ENCODE assay signal across 30 mouse cellular contexts in genomic region chr12:54516463-54516862, GRCm38 (mm10).
DNase-seq lines count a peak whose midpoint lies in the region; ATAC-seq and TF ChIP-seq lines count a peak whose summit lies in the region.
"Had no signal": no experiment of that assay in that cellular context is flagged by ENCODE, and none has a peak within 500 bp of the region (broad histone marks: within the 10 kb centered on the region; RNA-seq: fewer than 3 reads in every experiment).

No protein-coding gene starts in this region.

- H3K79me2 ChIP-seq in CH12.LX (replicated peaks; ENCODE audit: control insufficient read depth, extremely low read depth, insufficient read depth, poor library complexity, severe bottlenecking) = no peaks in the 10 kb centered on the region

- H3K4me3 ChIP-seq in heart, embryonic 16.5 days (ENCODE audit: low read length) = no peak overlapping the region
- H3K4me3 ChIP-seq in heart, embryonic 12.5 days = no peak overlapping the region
- H3K4me3 ChIP-seq in CH12.LX (replicated peaks in 1 of 3; ENCODE audit: low read depth in 2 of 3, low read length in 2 of 3, poor library complexity in 1 of 3) = no peak overlapping the region
- no peak overlapping the region for H3K4me3 ChIP-seq in intestine, embryonic 15.5 days (replicated peaks)
- no peak overlapping the region for H3K4me3 ChIP-seq in stomach, embryonic 16.5 days (replicated peaks; ENCODE audit: low read length)
- H3K4me3 ChIP-seq in limb, embryonic 10.5 days = no peak overlapping the region
- H3K4me3 ChIP-seq in midbrain, embryonic 10.5 days = no peak overlapping the region
- H3K4me3 ChIP-seq: embryonic facial prominence, embryonic 12.5 days; forebrain, embryonic 10.5 days; heart, embryonic 15.5 days; hindbrain, embryonic 12.5 days; kidney, embryonic 15.5 days; limb, embryonic 15.5 days; midbrain, embryonic 12.5 days; neural tube, embryonic 15.5 days had no signal

- WGBS in heart, embryonic 16.5 days = 61% methylated on average over 3 of the region's 3 CpGs
- WGBS in heart, embryonic 12.5 days = 66% methylated on average over 3 of the region's 3 CpGs
- WGBS in intestine, embryonic 15.5 days = 48% methylated on average over 3 of the region's 3 CpGs
- whole genome bisulfite sequencing in stomach, embryonic 16.5 days = 53% methylated on average over 3 of the region's 3 CpGs
- WGBS in limb, embryonic 10.5 days = 61% methylated on average over 3 of the region's 3 CpGs
- WGBS in midbrain, embryonic 10.5 days = 86% methylated on average over 3 of the region's 3 CpGs

- TF ChIP-seq RAD21 in CH12.LX (IDR thresholded peaks at IDR 0.05; ENCODE audit: low read depth, low read length) = no peak

- no peak overlapping the region for H3K9ac ChIP-seq in heart, embryonic 16.5 days (ENCODE audit: low read length)
- H3K9ac ChIP-seq in heart, embryonic 12.5 days = no peak overlapping the region
- H3K9ac ChIP-seq in CH12.LX (ENCODE audit: insufficient read depth, low read depth) = no peak overlapping the region
- H3K9ac ChIP-seq in intestine, embryonic 15.5 days = no peak overlapping the region
- H3K9ac ChIP-seq in stomach, embryonic 16.5 days (ENCODE audit: low read length) = no peak overlapping the region
- H3K9ac ChIP-seq: embryonic facial prominence, embryonic 12.5 days; heart, embryonic 15.5 days; hindbrain, embryonic 12.5 days; kidney, embryonic 15.5 days; limb, embryonic 15.5 days; liver, embryonic 14.5 days; midbrain, embryonic 12.5 days; neural tube, embryonic 15.5 days had no signal

- H3K4me2 ChIP-seq in heart, embryonic 16.5 days (ENCODE audit: low read depth, low read length) = no peak overlapping the region
- H3K4me2 ChIP-seq in heart, embryonic 12.5 days = no peak overlapping the region
- no peak overlapping the region for H3K4me2 ChIP-seq in CH12.LX (ENCODE audit: insufficient read depth, low read depth, poor library complexity, severe bottlenecking)
- no peak overlapping the region for H3K4me2 ChIP-seq in intestine, embryonic 15.5 days (replicated peaks)
- no peak overlapping the region for H3K4me2 ChIP-seq in stomach, embryonic 16.5 days (ENCODE audit: low read depth, low read length)
- H3K4me2 ChIP-seq: embryonic facial prominence, embryonic 12.5 days; heart, embryonic 15.5 days; hindbrain, embryonic 12.5 days; kidney, embryonic 15.5 days; limb, embryonic 15.5 days; midbrain, embryonic 12.5 days; neural tube, embryonic 15.5 days had no signal

- TF ChIP-seq POLR2A in CH12.LX (IDR thresholded peaks at IDR 0.05; ENCODE audit: low read depth, low read length) = no peak

- no peaks in the 10 kb centered on the region for H3K9me3 ChIP-seq in heart, embryonic 16.5 days (replicated peaks; ENCODE audit: control insufficient read depth, low read length)
- no peaks in the 10 kb centered on the region for H3K9me3 ChIP-seq in heart, embryonic 12.5 days (replicated peaks)
- H3K9me3 ChIP-seq in CH12.LX (replicated peaks; ENCODE audit: low read length) = no peaks in the 10 kb centered on the region
- H3K9me3 ChIP-seq in intestine, embryonic 15.5 days = no peaks in the 10 kb centered on the region
- no peaks in the 10 kb centered on the region for H3K9me3 ChIP-seq in stomach, embryonic 16.5 days (replicated peaks; ENCODE audit: control insufficient read depth, low read length)
- H3K9me3 ChIP-seq in limb, embryonic 10.5 days (replicated peaks) = no peaks in the 10 kb centered on the region
- no peaks in the 10 kb centered on the region for H3K9me3 ChIP-seq in midbrain, embryonic 10.5 days (replicated peaks)
- H3K9me3 ChIP-seq: embryonic facial prominence, embryonic 12.5 days; forebrain, embryonic 10.5 days; heart, embryonic 15.5 days; hindbrain, embryonic 12.5 days; kidney, embryonic 15.5 days; limb, embryonic 15.5 days; midbrain, embryonic 12.5 days; neural tube, embryonic 15.5 days had no signal

- in situ Hi-C loops in CH12.LX (cut with MboI; ENCODE audit: low pct_ligation_motif_present, low pct_unique_long_range_greater_than_20kb, low sequenced_read_pairs) = no loop called here

- DNase-seq in CH12.LX (ENCODE audit: extremely low read depth) = peak; percentile 26
- no peak for DNase-seq in limb, embryonic 10.5 days (ENCODE audit: low spot score)
- no peak for DNase-seq in midbrain, embryonic 10.5 days (ENCODE audit: low spot score)
- DNase-seq in T-cell, adult 2 months (ENCODE audit: low spot score) = no peak
- DNase-seq: adrenal gland, postnatal 10 days; cerebellum, adult 9-10 months; cerebellum, postnatal 36 days; heart, postnatal 36 days; kidney, adult 18-20 months; kidney, postnatal 36 days; left cerebral cortex, postnatal 4 days; lung, adult 2 months; lung, postnatal 14 days; retina, postnatal 1 day; right cerebral cortex, postnatal 14 days had no signal

- ATAC-seq in heart, embryonic 16.5 days (replicated peaks; ENCODE audit: extremely low read depth, insufficient read depth, low FRiP score) = no peak
- no peak for ATAC-seq in heart, embryonic 12.5 days (ENCODE audit: insufficient number of reproducible peaks, low FRiP score)
- peak; percentile 66 for ATAC-seq in intestine, embryonic 15.5 days
- no peak; the same call in 1 of the 2 replicates for ATAC-seq in stomach, embryonic 16.5 days (ENCODE audit: insufficient read depth, low FRiP score)
- ATAC-seq: forebrain, embryonic 16.5 days; hindbrain, postnatal 0 days had no signal

- dilution Hi-C loops in CH12.LX (cut with MboI; ENCODE audit: extremely low pct_ligation_motif_present, extremely low pct_unique_long_range_greater_than_20kb, low sequenced_read_pairs) = no loop called here

- no peak for TF ChIP-seq CTCF in CH12.LX (conservative IDR thresholded peaks at IDR 0.05 in 1 of 2, IDR thresholded peaks at IDR 0.05 in 1 of 2; ENCODE audit: low read depth in 2 of 2, low read length in 2 of 2)

- peak overlapping the region; percentile 23; the same call in 1 of the 2 replicates for H3K27ac ChIP-seq in heart, embryonic 16.5 days (ENCODE audit: low read length)
- no peak overlapping the region for H3K27ac ChIP-seq in heart, embryonic 12.5 days (ENCODE audit: poor library complexity, severe bottlenecking)
- no peak overlapping the region for H3K27ac ChIP-seq in CH12.LX (ENCODE audit: insufficient read depth, low read depth)
- H3K27ac ChIP-seq in intestine, embryonic 15.5 days = peak overlapping the region; percentile 19; the same call in 1 of the 2 replicates
- peak overlapping the region; percentile 46 for H3K27ac ChIP-seq in stomach, embryonic 16.5 days (ENCODE audit: low read length)
- H3K27ac ChIP-seq in limb, embryonic 10.5 days = no peak overlapping the region
- H3K27ac ChIP-seq in midbrain, embryonic 10.5 days (replicated peaks) = no peak overlapping the region
- H3K27ac ChIP-seq: embryonic facial prominence, embryonic 12.5 days; forebrain, embryonic 10.5 days; hindbrain, embryonic 12.5 days; hindbrain, postnatal 0 days; kidney, embryonic 15.5 days; limb, embryonic 15.5 days; liver, embryonic 14.5 days; midbrain, embryonic 12.5 days; neural tube, embryonic 15.5 days had no signal

- TF ChIP-seq EP300 in CH12.LX (IDR thresholded peaks at IDR 0.05; ENCODE audit: low read length) = no peak

- H3K4me1 ChIP-seq in heart, embryonic 16.5 days (ENCODE audit: control insufficient read depth, insufficient read depth, low read length) = peaks cover 17% of the 10 kb centered on the region
- H3K4me1 ChIP-seq in heart, embryonic 12.5 days (replicated peaks) = peaks cover 14% of the 10 kb centered on the region
- H3K4me1 ChIP-seq in CH12.LX (ENCODE audit: control insufficient read depth in 1 of 2, insufficient read depth in 2 of 2) = no peaks in the 10 kb centered on the region
- 0 out of 2 replicates have a peak, but pooled peaks cover 7% of the 10 kb centered on the region for H3K4me1 ChIP-seq in intestine, embryonic 15.5 days (replicated peaks)
- H3K4me1 ChIP-seq in stomach, embryonic 16.5 days (ENCODE audit: control insufficient read depth, insufficient read depth, low read length) = peaks cover 10% of the 10 kb centered on the region
- H3K4me1 ChIP-seq in limb, embryonic 10.5 days = peaks cover 2% of the 10 kb centered on the region; the same call in 1 of the 2 replicates
- peaks cover 9% of the 10 kb centered on the region for H3K4me1 ChIP-seq in midbrain, embryonic 10.5 days
- H3K4me1 ChIP-seq: embryonic facial prominence, embryonic 12.5 days; forebrain, embryonic 10.5 days; hindbrain, embryonic 12.5 days; limb, embryonic 15.5 days; neural tube, embryonic 15.5 days had no signal

- H3K36me3 ChIP-seq in heart, embryonic 16.5 days (ENCODE audit: control insufficient read depth, insufficient read depth) = no peaks in the 10 kb centered on the region
- H3K36me3 ChIP-seq in heart, embryonic 12.5 days = no peaks in the 10 kb centered on the region
- H3K36me3 ChIP-seq in CH12.LX (replicated peaks in 1 of 2; ENCODE audit: control insufficient read depth in 1 of 2, insufficient read depth in 1 of 2, low read length in 1 of 2) = no peaks in the 10 kb centered on the region
- H3K36me3 ChIP-seq in intestine, embryonic 15.5 days = no peaks in the 10 kb centered on the region
- no peaks in the 10 kb centered on the region for H3K36me3 ChIP-seq in stomach, embryonic 16.5 days (ENCODE audit: control insufficient read depth, insufficient read depth, low read length)
- H3K36me3 ChIP-seq in limb, embryonic 10.5 days = no peaks in the 10 kb centered on the region
- no peaks in the 10 kb centered on the region for H3K36me3 ChIP-seq in midbrain, embryonic 10.5 days
- H3K36me3 ChIP-seq: embryonic facial prominence, embryonic 12.5 days; forebrain, embryonic 10.5 days; heart, embryonic 15.5 days; hindbrain, embryonic 12.5 days; kidney, embryonic 15.5 days; limb, embryonic 15.5 days; midbrain, embryonic 12.5 days; neural tube, embryonic 15.5 days had no signal

- no peaks in the 10 kb centered on the region for H3K27me3 ChIP-seq in heart, embryonic 16.5 days (ENCODE audit: control insufficient read depth, insufficient read depth, low read length)
- H3K27me3 ChIP-seq in heart, embryonic 12.5 days (replicated peaks) = no peaks in the 10 kb centered on the region
- H3K27me3 ChIP-seq in CH12.LX (replicated peaks) = no peaks in the 10 kb centered on the region
- H3K27me3 ChIP-seq in intestine, embryonic 15.5 days (replicated peaks) = no peaks in the 10 kb centered on the region
- no peaks in the 10 kb centered on the region for H3K27me3 ChIP-seq in stomach, embryonic 16.5 days (ENCODE audit: control insufficient read depth, insufficient read depth, low read length)
- H3K27me3 ChIP-seq in limb, embryonic 10.5 days (ENCODE audit: low read depth, poor library complexity, severe bottlenecking) = no peaks in the 10 kb centered on the region
- H3K27me3 ChIP-seq in midbrain, embryonic 10.5 days (ENCODE audit: low read depth, poor library complexity, severe bottlenecking) = no peaks in the 10 kb centered on the region
- H3K27me3 ChIP-seq: embryonic facial prominence, embryonic 12.5 days; heart, embryonic 15.5 days; hindbrain, embryonic 12.5 days; kidney, embryonic 15.5 days; limb, embryonic 15.5 days; midbrain, embryonic 12.5 days; neural tube, embryonic 15.5 days had no signal

TF ChIP-seq in CH12.LX, 34 proteins besides CTCF, POLR2A, EP300 and RAD21:
- TF ChIP-seq E2F4 (IDR thresholded peaks at IDR 0.05; ENCODE audit: insufficient replicate concordance, low read depth, low read length) (no peak), ZC3H11A (IDR thresholded peaks at IDR 0.05; ENCODE audit: low read depth, low read length) (no peak)
TF ChIP-seq in CH12.LX: peak in this region for 0.

Comparison
In these comparisons a context has a peak if more than half of its experiments do, and no peak if none do; other contexts are left out.
1. H3K27ac ChIP-seq: peak in heart, embryonic 16.5 days (single experiment), intestine, embryonic 15.5 days (single experiment) and stomach, embryonic 16.5 days (single experiment); none in heart, embryonic 12.5 days (single experiment), CH12.LX (single experiment), limb, embryonic 10.5 days (single experiment) and midbrain, embryonic 10.5 days (single experiment).